Mouse (Mus musculus): Measurements from ENCODE around the gene Sim2.

Gene Sim2

GRCm38 (mm10) chr16:94067280-94067679 lies 17.5 kb upstream of the Sim2 start:
- TF ChIP-seq GATA4 (IDR thresholded peaks at IDR 0.05; ENCODE audit: insufficient replicate concordance, low read length): no peak

- TF ChIP-seq GATA4 (IDR thresholded peaks at IDR 0.05; ENCODE audit: insufficient replicate concordance, low read length): no peak
These were observed 15.7 kb upstream of the Sim2 start for GRCm38 (mm10) chr16:94069061-94069460.

GRCm38 (mm10) chr16:94070920-94071319 lies 13.8 kb upstream of the Sim2 start:
- no peak for TF ChIP-seq GATA4 (IDR thresholded peaks at IDR 0.05; ENCODE audit: insufficient replicate concordance, low read length)

GRCm38 (mm10) chr16:94071468-94071867 lies 13.3 kb upstream of the Sim2 start:
- TF ChIP-seq GATA4 (IDR thresholded peaks at IDR 0.05; ENCODE audit: insufficient replicate concordance, low read length): no peak

- TF ChIP-seq GATA4 (IDR thresholded peaks at IDR 0.05; ENCODE audit: insufficient replicate concordance, low read length): no peak
These were observed 9.2 kb upstream of the Sim2 start for GRCm38 (mm10) chr16:94075362-94076027.

- no peak for TF ChIP-seq GATA4 (IDR thresholded peaks at IDR 0.05; ENCODE audit: insufficient replicate concordance, low read length)
These were observed 6.2 kb upstream of the Sim2 start for GRCm38 (mm10) chr16:94078318-94079074.

- no peak for TF ChIP-seq GATA4 (IDR thresholded peaks at IDR 0.05; ENCODE audit: insufficient replicate concordance, low read length)
These were observed 5.5 kb upstream of the Sim2 start for GRCm38 (mm10) chr16:94079075-94079855.

- TF ChIP-seq GATA4 (IDR thresholded peaks at IDR 0.05; ENCODE audit: insufficient replicate concordance, low read length): no peak
These were observed 4.7 kb upstream of the Sim2 start for GRCm38 (mm10) chr16:94079856-94080555.

GRCm38 (mm10) chr16:94081596-94081995 lies 3.1 kb upstream of the Sim2 start:
- TF ChIP-seq GATA4 (IDR thresholded peaks at IDR 0.05; ENCODE audit: insufficient replicate concordance, low read length): no peak

GRCm38 (mm10) chr16:94081996-94082708 lies 2.6 kb upstream of the Sim2 start:
- TF ChIP-seq GATA4 (IDR thresholded peaks at IDR 0.05; ENCODE audit: insufficient replicate concordance, low read length): no peak

GRCm38 (mm10) chr16:94082960-94083847 lies 1.5 kb upstream of the Sim2 start:
- TF ChIP-seq GATA4 (IDR thresholded peaks at IDR 0.05; ENCODE audit: insufficient replicate concordance, low read length): no peak

GRCm38 (mm10) chr16:94083848-94084525 lies 744 bp upstream of the Sim2 start:
- TF ChIP-seq GATA4 (IDR thresholded peaks at IDR 0.05; ENCODE audit: insufficient replicate concordance, low read length): no peak
